Mouse (Mus musculus): ENCODE data around the gene Supt7l.

DNA sequence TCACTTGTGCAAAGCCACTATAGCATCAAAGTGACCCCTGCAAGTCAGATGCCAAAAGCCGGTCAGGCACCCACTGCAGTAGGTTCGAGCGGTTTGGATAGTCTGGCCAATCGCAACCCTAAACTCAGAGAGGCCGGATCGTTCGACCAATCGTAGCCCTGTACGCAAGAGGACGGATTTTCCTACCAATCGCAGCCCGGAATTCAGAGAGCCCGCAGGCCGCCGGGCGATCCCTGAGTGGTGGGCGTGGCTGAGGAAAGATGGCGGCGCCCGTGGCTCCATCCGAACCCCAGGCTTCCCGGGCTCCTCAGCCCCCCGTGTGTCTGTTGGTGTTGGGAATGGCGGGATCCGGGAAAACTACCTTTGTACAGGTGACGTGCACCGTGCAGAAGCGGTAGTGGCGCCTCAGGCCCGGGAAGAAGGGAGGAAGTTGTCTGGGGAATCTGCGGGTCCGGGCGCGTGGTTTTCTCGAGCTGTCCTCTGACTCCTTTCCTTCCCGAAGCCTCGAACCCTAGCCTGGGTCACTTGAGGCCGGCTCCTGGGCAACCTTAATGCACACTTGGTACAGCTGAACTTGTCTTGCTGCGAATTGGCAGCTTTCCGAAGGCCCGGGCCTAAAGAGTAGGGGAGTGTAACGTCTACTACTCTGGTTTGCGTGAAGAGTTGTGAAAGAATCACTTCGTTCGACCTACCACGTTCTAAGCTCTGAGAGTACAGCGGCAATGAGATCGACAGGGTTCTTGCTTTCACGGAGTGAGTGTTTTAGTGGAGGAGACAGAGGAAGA lies 32.9 kb downstream of the Supt7l start, which contains the start of gene Gpn1:
- TF ChIP-seq HCFC1 (IDR thresholded peaks at IDR 0.05; ENCODE audit: borderline replicate concordance, insufficient read depth, low read length) (0 out of 2 replicates have a peak, but pooled peaks have one; percentile 54), CHD2 (IDR thresholded peaks at IDR 0.05; ENCODE audit: low read depth, low read length) (peak; percentile 56; the same call in 1 of the 2 replicates), MAFK (IDR thresholded peaks at IDR 0.05; ENCODE audit: insufficient read depth, low read depth, low read length) (no peak), ZNF384 (IDR thresholded peaks at IDR 0.05; ENCODE audit: low read depth, low read length) (no peak), ZC3H11A (IDR thresholded peaks at IDR 0.05; ENCODE audit: borderline replicate concordance, low read depth, low read length) (no peak)
